Mouse (Mus musculus): ENCODE measurements around the gene Pid1.

DNA sequence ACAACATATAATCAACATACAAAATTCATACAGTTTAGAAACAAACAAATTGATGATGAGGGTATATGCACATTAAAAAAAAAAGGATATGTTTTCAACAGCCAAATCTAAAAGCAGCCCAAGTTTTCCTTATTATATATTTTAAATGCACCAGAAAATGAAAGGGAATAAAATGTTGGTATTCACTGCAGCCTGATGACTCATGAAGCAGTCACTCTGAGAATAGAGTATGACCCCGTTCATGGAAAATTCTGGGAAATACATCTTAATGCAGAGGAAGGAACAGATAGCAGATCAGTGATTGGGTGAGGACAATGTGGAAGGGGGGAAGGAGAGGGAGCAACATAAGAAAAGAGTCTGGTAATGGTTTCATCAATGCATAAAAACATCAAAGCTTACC lies 186.3 kb downstream of the Pid1 start:
- TF ChIP-seq CTCF (IDR thresholded peaks at IDR 0.05; ENCODE audit: low read depth), result no peak
- TF ChIP-seq EP300 (IDR thresholded peaks at IDR 0.05; ENCODE audit: low read depth), result no peak

All from liver, postnatal 0 days (tissue).